Mouse (Mus musculus) stomach, postnatal 0 days (tissue): ENCODE data around the gene Rhpn2. TPM values are rescaled to one million over a fixed set of nuclear protein-coding genes. Genes with fewer than 3 reads are reported as not detected.
A peak's percentile ranks its signal among the peaks of the same experiment; 100 is the strongest.

Source experiments
- ATAC-seq: fragments of 200-750 bp; cut with Nextera tagmentation; 2 replicates; pipeline ENCODE4 v1.8.0; 2017; ENCODE audit not compliant: low FRiP score, low TSS enrichment
- DNase-seq: peaks from one replicate; pipeline ENCODE4 v3.0.0-alpha.2; 2016; ENCODE audit warnings: low spot score
- H3K27ac ChIP-seq: fragments of 300-500 bp; sonication (generic); replicated peaks from 2 replicates; pipeline ENCODE4 v1.5.1; 2014; ENCODE audit warnings: mild to moderate bottlenecking, control low read depth
- H3K27me3 ChIP-seq: fragments of 300-500 bp; sonication (generic); 2 replicates; pipeline ENCODE4 v1.6.1; 2014; ENCODE audit warnings: low read length; ENCODE audit not compliant: control insufficient read depth, insufficient read depth
- H3K36me3 ChIP-seq: fragments of 300-500 bp; sonication (generic); 2 replicates; pipeline ENCODE4 v1.6.1; 2014; ENCODE audit warnings: low read length, mixed read lengths; ENCODE audit not compliant: control insufficient read depth, insufficient read depth
- H3K4me1 ChIP-seq: fragments of 300-500 bp; sonication (generic); replicated peaks from 2 replicates; pipeline ENCODE4 v1.6.1; 2014; ENCODE audit warnings: antibody characterized with exemption; ENCODE audit not compliant: control insufficient read depth, insufficient read depth
- H3K4me2 ChIP-seq: fragments of 300-500 bp; sonication (generic); replicated peaks from 2 replicates; pipeline ENCODE4 v1.6.1; 2014; ENCODE audit warnings: low read depth, mild to moderate bottlenecking, control low read depth, moderate library complexity
- H3K4me3 ChIP-seq: fragments of 300-500 bp; sonication (generic); 2 replicates; pipeline ENCODE4 v1.5.1; 2014; ENCODE audit warnings: low read depth, low read length, control low read depth
- H3K9ac ChIP-seq: fragments of 300-500 bp; sonication (generic); 2 replicates; pipeline ENCODE4 v1.6.1; 2014; ENCODE audit warnings: mild to moderate bottlenecking, low read length, control low read depth, mixed read lengths
- H3K9me3 ChIP-seq: fragments of 300-500 bp; sonication (generic); 2 replicates; pipeline ENCODE4 v1.6.1; 2016; ENCODE audit warnings: low read length; ENCODE audit not compliant: control insufficient read depth
- CTCF ChIP-seq: IDR thresholded peaks from 2 replicates; pipeline ENCODE4 v1.5.1; 2016; ENCODE audit warnings: antibody characterized with exemption, low read depth, mild to moderate bottlenecking, moderate library complexity
- EP300 ChIP-seq: optimal IDR thresholded peaks from 2 replicates; pipeline ENCODE3; 2016; ENCODE audit warnings: antibody characterized with exemption
- WGBS: fragments of 180-500 bp; shearing (Covaris S2); extraction: QIAGEN DNeasy Blood & Tissue Kit; methylation state at CpG from one replicate; pipeline ENCODE4 v1.1.7; 2014; 5-methylcytosine and 5-hydroxymethylcytosine counted together
- polyA plus RNA-seq: library from polyadenylated mRNA; unstranded; fragments of >200 nt; fragmentation: Nextera tagmentation; extraction: Ambion mirVana; gene quantifications from 2 replicates; pipeline ENCODE4 v1.2.1, GENCODE M21; 2015

The Rhpn2 gene
- polyA plus RNA-seq, 1 experiment from 2014 or later: 23.1 TPM

DNA sequence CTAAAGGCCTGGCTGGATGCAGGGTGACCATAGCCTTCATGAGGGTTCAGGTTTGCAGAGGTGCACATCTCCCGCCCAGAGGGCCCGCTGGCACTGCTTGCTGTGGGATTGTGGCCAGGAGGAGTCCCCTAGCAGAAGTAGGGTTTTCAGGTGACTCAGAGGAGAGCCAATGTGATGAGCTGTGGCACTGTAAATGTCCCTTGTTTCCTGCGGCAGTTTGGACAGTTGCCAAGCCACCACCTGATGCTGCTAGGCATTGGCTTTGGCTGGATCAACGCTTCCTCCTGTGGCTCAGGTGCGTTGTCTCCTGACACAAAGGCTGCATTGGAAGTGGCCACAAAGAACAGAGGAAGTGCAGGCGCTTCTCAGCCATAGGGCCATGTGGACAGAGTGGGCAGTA is 7.3 kb downstream of the Rhpn2 start:
- Histone ChIP-seq H3K27ac (peak overlapping the region; percentile 77), H3K9ac (no peak overlapping the region), H3K4me2 (no peak overlapping the region), H3K4me3 (no peak overlapping the region), H3K36me3 (no peaks in the 10 kb centered on the region), H3K27me3 (no peaks in the 10 kb centered on the region), H3K9me3 (no peaks in the 10 kb centered on the region), H3K4me1 (no peaks in the 10 kb centered on the region)
- ATAC-seq: peak; percentile 68
- peak; percentile 83 for DNase-seq
- WGBS: 54% methylated on average over 6 of the region's 6 CpGs
- TF ChIP-seq CTCF: no peak
- no peak for TF ChIP-seq EP300

DNA sequence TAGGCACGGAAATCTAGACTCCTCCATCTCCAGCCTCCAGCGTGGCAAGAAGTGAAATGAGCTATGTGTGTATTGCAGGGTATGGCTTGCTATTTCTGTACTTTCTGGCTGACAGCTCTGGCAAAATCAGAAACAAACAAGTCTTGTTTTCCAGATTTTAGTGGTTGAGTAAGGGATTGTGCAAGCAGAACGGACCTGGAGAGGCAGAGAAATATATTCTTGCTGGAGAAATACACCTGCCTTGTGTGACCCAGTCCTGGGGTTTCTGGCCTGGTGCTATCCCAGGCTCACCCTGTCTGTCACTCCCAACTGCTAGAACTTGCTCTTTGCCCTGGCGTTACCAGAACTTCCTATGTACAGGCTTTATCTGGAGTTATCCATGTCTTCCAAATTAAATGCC is 8.5 kb downstream of the Rhpn2 start:
- TF ChIP-seq EP300: no peak
- TF ChIP-seq CTCF: no peak
- 48% methylated on average over 4 of the region's 4 CpGs for WGBS
- 0 out of 2 replicates have a peak, but pooled peaks have one; percentile 43 for ATAC-seq
- peak; percentile 34 for DNase-seq
- Histone ChIP-seq H3K4me3 (no peak overlapping the region), H3K27ac (no peak overlapping the region; the same call in 1 of the 2 replicates), H3K4me1 (no peaks in the 10 kb centered on the region), H3K9ac (no peak overlapping the region), H3K9me3 (no peaks in the 10 kb centered on the region), H3K4me2 (no peak overlapping the region), H3K36me3 (no peaks in the 10 kb centered on the region), H3K27me3 (no peaks in the 10 kb centered on the region)

GRCm38 (mm10) chr7:35344785-35345330 is 10.9 kb downstream of the Rhpn2 start:
- ATAC-seq: no peak
- Histone ChIP-seq H3K36me3 (no peaks in the 10 kb centered on the region), H3K4me3 (no peak overlapping the region), H3K4me2 (no peak overlapping the region), H3K27me3 (no peaks in the 10 kb centered on the region), H3K27ac (no peak overlapping the region), H3K9ac (no peak overlapping the region), H3K4me1 (no peaks in the 10 kb centered on the region), H3K9me3 (no peaks in the 10 kb centered on the region)
- TF ChIP-seq CTCF (no peak), EP300 (no peak)
- peak; percentile 34 for DNase-seq
- WGBS: 73% methylated on average over 5 of the region's 5 CpGs

DNA sequence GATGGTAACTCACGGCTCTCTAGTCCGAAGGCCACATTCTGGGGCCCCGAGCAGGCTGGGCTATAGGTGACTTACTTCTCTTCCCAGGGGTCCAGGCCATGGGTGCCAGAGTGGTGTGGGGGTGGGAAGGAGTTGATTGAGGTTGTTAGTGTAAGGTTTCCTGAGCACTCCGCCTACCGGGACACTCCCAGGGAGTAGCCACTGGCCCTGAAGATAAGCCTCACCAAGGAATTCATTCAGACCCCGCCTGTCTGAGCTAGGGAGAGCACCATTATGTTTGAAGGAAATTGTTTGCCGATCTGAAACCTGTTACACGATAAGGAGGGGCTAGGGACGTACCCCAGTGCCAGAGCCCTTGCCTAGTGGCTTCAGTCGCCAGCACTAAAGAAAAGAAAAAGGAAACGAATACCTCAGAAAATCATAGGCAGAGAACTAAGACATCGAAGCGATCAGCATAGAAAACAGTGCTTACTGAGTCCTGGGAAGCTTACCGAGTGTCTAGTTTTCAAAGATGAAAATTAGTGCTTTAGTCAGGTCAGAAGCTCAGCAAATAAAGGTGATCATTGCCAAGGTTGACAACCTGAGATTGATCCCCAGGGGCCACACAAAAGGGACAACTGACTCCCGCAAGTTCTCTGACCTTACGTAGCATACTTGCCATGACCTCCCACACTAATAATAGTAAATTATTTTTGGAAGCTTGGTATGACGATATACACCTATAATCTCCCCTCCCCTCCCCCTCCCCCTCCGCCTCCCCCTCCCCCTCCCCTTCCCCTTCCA is 14.1 kb downstream of the Rhpn2 start:
- peak; percentile 73 for DNase-seq
- peak; percentile 78 for ATAC-seq
- H3K36me3 ChIP-seq: no peaks in the 10 kb centered on the region
- H3K27me3 ChIP-seq: no peaks in the 10 kb centered on the region
- peak overlapping the region; percentile 71 for H3K27ac ChIP-seq
- H3K9ac ChIP-seq: no peak overlapping the region
- no peak for TF ChIP-seq EP300
- no peak for TF ChIP-seq CTCF
- no peak overlapping the region for H3K4me2 ChIP-seq
- H3K9me3 ChIP-seq: no peaks in the 10 kb centered on the region
- no peak overlapping the region for H3K4me3 ChIP-seq
- WGBS: 46% methylated on average over 17 of the region's 18 CpGs
- no peaks in the 10 kb centered on the region for H3K4me1 ChIP-seq

DNA sequence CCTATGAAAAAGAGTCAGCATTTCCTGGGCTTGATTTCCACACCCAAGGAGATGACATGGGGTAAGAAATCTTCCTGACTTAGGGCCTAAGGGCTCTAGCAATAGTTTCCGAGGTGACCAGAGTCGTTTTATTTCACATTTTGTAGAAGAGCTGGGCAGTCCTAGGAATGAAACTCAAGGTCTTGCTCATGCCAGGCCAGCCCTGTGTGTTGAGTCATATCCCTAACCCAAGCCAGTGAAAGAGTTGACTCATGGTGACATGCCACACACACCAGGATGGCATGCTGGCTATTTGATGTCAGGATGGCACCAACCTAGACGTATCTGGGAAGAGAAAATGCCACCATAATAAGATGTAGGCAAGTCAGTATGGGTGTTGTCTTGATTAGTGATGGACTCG is 15.1 kb downstream of the Rhpn2 start:
- Histone ChIP-seq H3K4me3 (no peak overlapping the region), H3K36me3 (no peaks in the 10 kb centered on the region), H3K4me1 (no peaks in the 10 kb centered on the region), H3K9me3 (no peaks in the 10 kb centered on the region), H3K4me2 (no peak overlapping the region), H3K9ac (no peak overlapping the region), H3K27ac (peak overlapping the region; percentile 71), H3K27me3 (no peaks in the 10 kb centered on the region)
- peak; percentile 43 for ATAC-seq
- peak; percentile 19 for DNase-seq
- WGBS: 83% methylated on average over 4 of the region's 4 CpGs
- TF ChIP-seq EP300: no peak
- TF ChIP-seq CTCF: no peak
